Mouse (Mus musculus) layer of hippocampus, adult 9-10 months (tissue): ENCODE measurements at regions not wholly inside any gene's neighbourhood (a gene's known extent, or its start where the extent isn't known, plus 50 kb on each side); places are given as distances from the start of the nearest gene placed in this dataset.

Source experiments
- DNase-seq: peaks from one replicate; pipeline ENCODE4 v3.0.0; 2022; ENCODE audit warnings: low spot score

DNA sequence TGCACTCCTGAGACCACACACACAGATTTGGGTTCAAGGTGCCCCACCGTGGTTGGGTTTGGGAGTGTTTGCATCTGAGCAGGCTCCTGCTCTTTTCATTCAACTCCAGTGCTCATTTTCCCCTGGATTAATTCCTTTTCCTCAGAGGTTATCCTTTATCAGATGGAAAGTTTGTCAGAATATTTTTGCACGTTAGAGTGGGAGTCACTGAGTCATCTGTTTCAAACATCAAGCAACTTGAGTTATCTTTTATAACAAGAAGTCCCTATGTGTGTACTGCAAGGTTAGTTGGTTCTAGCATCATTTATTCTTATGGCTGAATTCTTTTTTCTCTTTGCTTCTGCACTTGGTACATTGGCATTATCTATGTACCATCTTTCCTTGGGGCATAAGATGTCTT lies 142.8 kb upstream of the Cxcr4 start:
- no peak for DNase-seq

DNA sequence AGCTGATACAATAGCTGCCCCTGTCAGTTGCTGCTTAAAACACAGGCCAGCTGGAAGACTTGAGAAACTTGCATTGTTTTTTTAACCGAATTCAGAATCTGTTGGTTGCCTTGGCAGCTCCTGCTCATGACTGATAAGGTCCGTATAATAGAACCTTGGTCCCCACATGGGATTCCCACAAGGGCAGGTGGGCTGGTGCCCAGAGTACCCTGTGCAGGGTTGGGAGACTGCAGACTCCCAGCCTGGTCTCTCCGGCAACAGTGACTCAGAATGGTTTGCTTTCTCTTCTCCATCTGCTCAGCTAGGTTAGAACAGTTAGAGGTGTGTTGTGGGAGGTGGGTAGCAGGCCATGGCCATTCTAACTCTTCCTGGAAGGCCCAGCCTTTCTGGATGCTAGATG lies 139.4 kb upstream of the Cxcr4 start:
- DNase-seq: no peak

GRCm38 (mm10) chr1:128724433-128725091 lies 132.5 kb upstream of the Cxcr4 start:
- DNase-seq: no peak

GRCm38 (mm10) chr1:128723843-128724242 lies 131.8 kb upstream of the Cxcr4 start:
- DNase-seq: no peak

- DNase-seq: no peak
Observed at GRCm38 (mm10) chr1:128722061-128722471, 130.0 kb upstream of the Cxcr4 start.

GRCm38 (mm10) chr1:128714843-128715242 lies 122.8 kb upstream of the Cxcr4 start:
- no peak for DNase-seq

DNA sequence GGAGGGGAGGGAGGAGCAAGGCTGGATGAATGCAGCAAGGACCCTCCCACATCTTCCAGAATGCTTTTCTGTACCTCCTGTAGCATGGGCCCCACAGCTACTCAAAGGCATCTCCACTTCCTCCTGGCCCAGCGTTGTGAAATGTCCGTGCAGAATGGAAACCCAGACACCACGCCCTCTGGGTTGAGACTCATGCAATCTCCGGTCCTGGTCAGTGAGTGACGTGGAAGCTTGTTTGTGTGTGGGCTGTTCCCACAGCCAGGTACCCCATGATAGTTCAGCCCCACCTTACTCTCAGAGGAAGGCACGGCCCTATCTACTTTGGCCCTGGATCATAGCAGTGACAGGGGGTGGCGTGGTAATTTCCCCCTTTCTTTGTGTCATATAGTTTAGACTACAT lies 120.8 kb upstream of the Cxcr4 start:
- DNase-seq: no peak

- DNase-seq: no peak
Observed at GRCm38 (mm10) chr1:128711121-128711520, 119.0 kb upstream of the Cxcr4 start.

DNA sequence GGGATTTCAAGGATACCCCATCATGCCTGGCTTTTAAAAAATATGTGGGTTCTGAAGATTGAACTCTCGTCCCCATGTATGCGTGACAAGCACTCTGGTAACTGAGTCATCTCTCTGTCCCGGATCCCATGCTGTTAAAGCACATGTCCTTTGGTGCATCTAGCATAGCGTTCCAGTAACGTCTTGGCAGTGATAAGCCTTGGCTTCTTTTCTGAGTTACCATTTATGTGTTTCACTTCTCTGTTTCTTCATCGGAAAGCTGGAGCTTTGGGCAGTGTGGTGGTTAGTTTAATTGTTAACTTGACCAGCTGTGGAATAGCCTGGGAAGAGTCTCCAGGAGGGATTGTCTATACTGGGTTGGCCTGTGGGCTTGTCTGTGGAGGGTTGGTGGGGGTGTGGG lies 115.7 kb upstream of the Cxcr4 start:
- no peak for DNase-seq

DNA sequence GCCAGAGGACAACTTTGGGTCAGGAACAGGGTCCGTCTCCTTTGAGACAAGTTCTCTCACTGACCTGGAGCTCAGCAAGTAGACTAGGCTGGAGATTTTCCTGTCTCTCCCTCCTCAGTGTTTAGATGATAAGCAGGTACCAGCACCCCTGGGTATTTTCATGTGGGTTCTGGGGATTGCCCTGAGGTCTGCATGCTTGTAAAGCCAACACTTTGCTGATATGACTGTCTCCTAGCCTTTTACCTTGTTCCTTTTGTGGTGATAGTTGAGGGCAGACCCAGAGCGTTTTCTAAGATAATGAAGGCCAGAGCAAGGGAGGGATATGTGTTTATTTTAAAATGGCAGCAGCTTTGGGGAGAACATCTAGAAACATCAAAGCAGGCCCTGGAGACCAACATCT lies 114.1 kb upstream of the Cxcr4 start:
- no peak for DNase-seq

- no peak for DNase-seq
Observed at GRCm38 (mm10) chr1:128705071-128705503, 113.0 kb upstream of the Cxcr4 start.

GRCm38 (mm10) chr1:128701326-128701725 lies 109.2 kb upstream of the Cxcr4 start:
- no peak for DNase-seq

GRCm38 (mm10) chr1:128697962-128698361 lies 105.9 kb upstream of the Cxcr4 start:
- DNase-seq: no peak

- no peak for DNase-seq
Observed at GRCm38 (mm10) chr1:128695936-128696335, 103.8 kb upstream of the Cxcr4 start.

- DNase-seq: no peak
Observed at GRCm38 (mm10) chr1:128692799-128693198, 100.7 kb upstream of the Cxcr4 start.

DNA sequence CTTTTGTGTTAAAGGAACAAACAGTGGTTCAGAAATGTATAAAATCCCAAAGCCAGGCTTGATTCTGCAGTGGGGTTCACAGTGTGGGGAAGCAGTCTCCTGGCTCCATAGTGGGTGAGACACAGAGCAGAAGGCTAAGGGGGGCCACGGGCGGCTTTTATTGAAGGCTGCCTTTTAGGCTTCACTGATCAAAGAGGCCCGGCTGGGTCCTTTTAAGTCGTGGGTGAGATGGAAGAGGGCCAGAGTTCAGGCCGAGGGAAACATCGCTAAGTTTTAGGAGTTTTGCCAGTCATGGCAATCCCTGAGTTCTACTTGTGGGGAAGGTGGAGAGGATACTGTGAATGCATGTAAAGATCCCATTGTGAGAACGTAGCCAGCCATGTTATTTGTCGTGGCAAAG lies 100.2 kb upstream of the Cxcr4 start:
- no peak for DNase-seq

DNA sequence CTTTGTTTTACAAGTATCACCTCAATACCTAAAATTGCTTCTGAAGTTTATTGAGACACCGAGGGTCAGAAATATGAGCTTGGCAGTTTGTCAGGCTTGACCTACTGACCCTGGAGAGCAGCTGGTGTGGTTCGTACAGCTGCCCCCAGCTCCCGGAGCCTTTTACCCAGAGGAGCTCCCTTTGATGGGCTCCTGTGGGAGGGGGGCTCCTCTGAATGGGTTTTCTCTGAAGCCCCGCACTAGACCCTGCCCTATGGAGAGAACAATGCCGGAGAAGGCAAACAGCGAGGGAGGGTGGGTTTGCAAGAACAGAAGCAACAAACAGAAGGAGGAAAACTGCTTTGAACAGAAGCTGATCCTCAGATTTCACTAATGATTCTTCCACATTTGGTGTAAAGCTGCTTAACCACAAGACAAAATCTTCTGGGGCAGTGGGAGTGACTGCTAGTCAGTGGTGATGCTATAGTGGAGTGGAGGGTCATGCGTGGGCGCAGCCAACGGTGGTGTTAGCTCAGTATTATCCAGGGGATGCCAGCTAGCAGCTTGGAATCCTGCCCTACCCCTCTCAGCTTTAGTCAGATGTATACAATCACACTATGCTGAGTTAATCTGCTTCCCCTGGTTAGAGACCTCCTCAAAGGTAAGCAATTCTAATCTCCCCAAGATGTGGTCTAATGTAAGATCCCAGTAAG lies 95.3 kb upstream of the Cxcr4 start:
- no peak for DNase-seq

- no peak for DNase-seq
Observed at GRCm38 (mm10) chr1:128685467-128686137, 93.5 kb upstream of the Cxcr4 start.

- DNase-seq: no peak
Observed at GRCm38 (mm10) chr1:128682942-128683341, 90.8 kb upstream of the Cxcr4 start.

- DNase-seq: no peak
Observed at GRCm38 (mm10) chr1:128681261-128681660, 89.2 kb upstream of the Cxcr4 start.

DNA sequence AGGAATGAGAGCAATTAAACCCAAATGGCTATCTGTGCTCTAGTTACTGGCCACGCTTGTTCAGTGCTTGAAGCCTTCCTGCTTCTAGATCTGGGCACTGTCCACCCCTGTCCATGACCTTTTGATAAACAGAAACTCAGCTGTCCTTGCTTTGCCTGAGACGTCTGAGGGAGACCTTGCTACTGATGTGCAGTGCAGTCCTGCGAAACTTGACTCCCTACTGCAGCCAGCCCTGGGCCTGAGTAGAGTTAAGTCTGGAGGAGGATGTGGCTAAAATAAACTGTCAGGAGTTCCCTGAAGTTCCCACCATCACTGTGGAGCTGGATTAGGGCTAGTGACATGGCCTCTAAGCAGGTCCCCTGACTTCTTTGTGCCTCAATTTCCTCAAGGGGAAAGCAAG lies 88.4 kb upstream of the Cxcr4 start:
- no peak for DNase-seq

DNA sequence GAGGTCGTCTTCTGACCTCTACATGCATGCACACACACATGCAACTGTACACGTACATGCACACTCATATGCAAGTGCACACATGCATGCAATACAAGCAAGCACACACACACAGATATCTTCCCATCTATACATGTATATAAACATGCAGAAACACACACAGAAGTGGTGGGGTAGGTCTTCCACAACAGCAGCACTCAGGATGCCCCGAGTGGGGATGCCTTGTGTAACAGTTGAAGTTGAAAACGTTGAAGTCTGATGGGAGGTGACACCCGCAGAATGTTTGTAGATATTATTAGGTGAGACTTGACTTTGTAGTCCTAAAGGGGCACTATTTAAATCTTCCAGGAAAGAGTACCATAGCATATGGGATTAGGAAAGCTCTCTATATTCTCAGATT lies 87.9 kb upstream of the Cxcr4 start:
- no peak for DNase-seq
